Mouse (Mus musculus) hindbrain, embryonic 14.5 days (tissue): ENCODE results near the gene Trmt5. TPM values are rescaled to one million over a fixed set of nuclear protein-coding genes. Genes with fewer than 3 reads are reported as not detected.

Experiments used
- ATAC-seq: fragments of 200-750 bp; cut with Nextera tagmentation; 2 replicates; pipeline ENCODE4 v1.8.0; 2017; ENCODE audit warnings: moderate number of reproducible peaks, mild to moderate bottlenecking, moderate TSS enrichment, moderate library complexity; ENCODE audit not compliant: low FRiP score
- DNase-seq: peaks from one replicate; pipeline ENCODE4 v3.0.0-alpha.2; 2015; ENCODE audit warnings: low spot score
- H3K27ac ChIP-seq: fragments of 300-500 bp; sonication (generic); 2 replicates; pipeline ENCODE4 v1.5.1; 2014; ENCODE audit warnings: mild to moderate bottlenecking, moderate library complexity
- H3K27me3 ChIP-seq: fragments of 300-500 bp; sonication (generic); 2 replicates; pipeline ENCODE4 v1.6.1; 2014; ENCODE audit warnings: mild to moderate bottlenecking, low read length, mixed read lengths; ENCODE audit not compliant: control insufficient read depth, insufficient read depth
- H3K36me3 ChIP-seq: fragments of 300-500 bp; sonication (generic); replicated peaks from 2 replicates; pipeline ENCODE4 v1.6.1; 2014; ENCODE audit not compliant: control insufficient read depth, insufficient read depth
- H3K4me1 ChIP-seq: fragments of 300-500 bp; sonication (generic); replicated peaks from 2 replicates; pipeline ENCODE4 v1.6.1; 2014; ENCODE audit warnings: antibody characterized with exemption, low read length, mixed read lengths; ENCODE audit not compliant: control insufficient read depth, insufficient read depth
- H3K4me2 ChIP-seq: fragments of 300-500 bp; sonication (generic); replicated peaks from 2 replicates; pipeline ENCODE4 v1.6.1; 2014; ENCODE audit warnings: mild to moderate bottlenecking, moderate library complexity
- H3K4me3 ChIP-seq: fragments of 300-500 bp; sonication (generic); replicated peaks from 2 replicates; pipeline ENCODE4 v1.5.1; 2014; ENCODE audit warnings: mild to moderate bottlenecking, low read length
- H3K9ac ChIP-seq: fragments of 300-500 bp; sonication (generic); 2 replicates; pipeline ENCODE4 v1.6.1; 2014
- H3K9me3 ChIP-seq: fragments of 300-500 bp; sonication (generic); 2 replicates; pipeline ENCODE4 v1.6.1; 2016; ENCODE audit warnings: low read length; ENCODE audit not compliant: control insufficient read depth
- WGBS: fragments of 180-500 bp; shearing (Covaris S2); extraction: QIAGEN DNeasy Blood & Tissue Kit; methylation state at CpG from one replicate; pipeline ENCODE4 v1.1.7; 2014; 5-methylcytosine and 5-hydroxymethylcytosine counted together
- polyA plus RNA-seq: library from polyadenylated mRNA; unstranded; fragments of >200 nt; fragmentation: Nextera tagmentation; extraction: Ambion mirVana; gene quantifications from 2 replicates; pipeline ENCODE4 v1.2.1, GENCODE M21; 2014

Trmt5 gene
- polyA plus RNA-seq, 1 experiment from 2014 or later, result 16.9 TPM

DNA sequence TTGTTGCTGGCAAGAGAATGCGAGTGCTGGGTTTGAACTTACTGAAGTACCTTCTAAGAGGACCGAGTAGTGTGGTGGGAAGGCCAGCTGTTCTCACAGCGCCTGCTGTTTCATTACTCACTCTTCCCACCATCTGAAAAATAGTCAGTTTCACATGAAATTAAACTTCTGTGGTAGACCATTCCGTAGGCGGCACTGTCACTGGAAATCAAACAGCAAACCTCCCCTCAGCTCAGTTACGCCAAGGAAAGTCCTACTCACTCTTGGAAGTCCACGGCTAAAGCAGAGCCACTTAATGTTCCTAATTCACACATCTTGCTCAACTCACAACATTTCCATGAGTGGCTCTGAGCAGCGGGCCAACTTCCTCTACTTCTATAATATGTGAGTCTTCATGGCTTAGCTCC is 37.7 kb upstream of the Trmt5 start:
- no peak for ATAC-seq
- Histone ChIP-seq H3K4me1 (no peaks in the 10 kb centered on the region), H3K27me3 (no peaks in the 10 kb centered on the region), H3K4me2 (no peak overlapping the region), H3K4me3 (no peak overlapping the region), H3K27ac (no peak overlapping the region), H3K9ac (no peak overlapping the region), H3K36me3 (no peaks in the 10 kb centered on the region), H3K9me3 (no peaks in the 10 kb centered on the region)
- no peak for DNase-seq
- WGBS, result 93% methylated on average over 8 of the region's 8 CpGs

DNA sequence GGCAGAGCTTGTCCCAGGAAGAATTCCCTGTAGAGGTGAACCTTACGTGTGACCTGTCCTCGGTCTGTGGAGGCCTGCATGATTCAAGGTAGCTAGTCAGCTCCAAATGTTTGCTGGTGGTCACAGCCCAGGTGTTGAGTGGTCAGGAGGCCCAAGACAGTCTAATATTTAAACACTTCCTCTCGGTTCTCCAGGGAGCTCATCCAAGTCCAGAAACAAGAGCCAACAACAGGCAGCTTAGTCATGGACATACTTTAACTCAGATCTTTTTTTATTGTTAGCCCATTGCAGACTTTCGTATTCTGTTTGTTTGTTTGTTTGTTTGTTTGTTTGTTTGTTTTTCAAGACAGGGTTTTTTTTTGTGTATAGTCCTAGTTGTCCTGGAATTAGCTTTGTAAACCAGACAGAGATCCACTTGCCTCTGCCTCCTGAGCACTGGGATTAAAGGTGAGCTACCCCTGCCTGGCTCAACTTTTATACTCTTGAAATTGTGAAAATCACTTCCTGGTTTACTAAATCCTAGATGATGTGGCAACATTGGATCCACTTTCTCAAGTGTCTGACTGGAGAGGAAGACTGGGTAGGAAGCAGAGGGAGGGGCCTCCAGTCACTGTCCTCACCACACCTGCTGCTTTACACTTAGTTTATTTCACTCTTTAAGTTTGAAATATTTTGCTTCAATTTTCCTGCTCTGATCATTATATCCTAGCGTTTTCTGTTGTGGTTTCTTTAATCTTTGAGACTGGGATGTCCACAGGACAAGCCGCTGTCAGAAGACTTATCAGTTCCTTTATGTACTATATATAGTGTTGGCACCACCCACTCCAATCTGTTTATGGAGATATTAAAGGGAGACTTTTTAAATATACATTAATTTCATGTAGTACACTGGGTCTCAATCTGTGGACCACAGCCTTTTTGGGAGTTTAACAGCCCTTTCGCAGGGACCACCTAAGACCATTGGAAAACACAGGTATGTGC is 31.5 kb upstream of the Trmt5 start:
- Histone ChIP-seq H3K27ac (no peak overlapping the region), H3K9ac (no peak overlapping the region), H3K4me2 (no peak overlapping the region), H3K4me3 (no peak overlapping the region), H3K9me3 (no peaks in the 10 kb centered on the region), H3K36me3 (peaks cover 5% of the 10 kb centered on the region; the same call in 1 of the 2 replicates), H3K4me1 (no peaks in the 10 kb centered on the region), H3K27me3 (no peaks in the 10 kb centered on the region)
- DNase-seq (no peak), ATAC-seq (no peak)
- 95% methylated on average over 7 of the region's 7 CpGs for WGBS

DNA sequence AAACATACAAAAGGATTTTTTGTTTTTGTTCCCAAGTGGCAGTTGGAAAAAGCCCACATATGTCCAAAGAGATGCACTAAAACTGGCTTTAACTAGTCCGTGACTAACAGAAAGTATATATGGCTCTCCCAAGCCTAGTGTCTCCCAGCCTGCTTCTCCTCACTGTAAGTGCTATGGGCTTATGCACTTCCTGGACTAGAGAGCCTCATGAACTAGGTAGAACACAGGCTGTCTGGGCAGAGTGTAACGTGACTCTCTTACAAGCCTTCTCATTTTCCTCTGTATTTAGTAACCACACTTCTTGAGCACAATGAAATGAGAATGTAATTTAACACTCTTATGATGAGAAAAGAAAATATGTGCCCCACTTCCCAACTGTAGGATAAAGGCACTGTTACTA is 22.2 kb upstream of the Trmt5 start:
- ATAC-seq (no peak), DNase-seq (no peak)
- H3K4me2 ChIP-seq, result no peak overlapping the region
- H3K27me3 ChIP-seq, result no peaks in the 10 kb centered on the region
- no peak overlapping the region for H3K4me3 ChIP-seq
- H3K4me1 ChIP-seq, result no peaks in the 10 kb centered on the region
- no peak overlapping the region for H3K9ac ChIP-seq
- 0 out of 2 replicates have a peak, but pooled peaks cover 4% of the 10 kb centered on the region for H3K36me3 ChIP-seq
- 90% methylated on average over 2 of the region's 2 CpGs for WGBS
- no peak overlapping the region for H3K27ac ChIP-seq
- no peaks in the 10 kb centered on the region for H3K9me3 ChIP-seq

DNA sequence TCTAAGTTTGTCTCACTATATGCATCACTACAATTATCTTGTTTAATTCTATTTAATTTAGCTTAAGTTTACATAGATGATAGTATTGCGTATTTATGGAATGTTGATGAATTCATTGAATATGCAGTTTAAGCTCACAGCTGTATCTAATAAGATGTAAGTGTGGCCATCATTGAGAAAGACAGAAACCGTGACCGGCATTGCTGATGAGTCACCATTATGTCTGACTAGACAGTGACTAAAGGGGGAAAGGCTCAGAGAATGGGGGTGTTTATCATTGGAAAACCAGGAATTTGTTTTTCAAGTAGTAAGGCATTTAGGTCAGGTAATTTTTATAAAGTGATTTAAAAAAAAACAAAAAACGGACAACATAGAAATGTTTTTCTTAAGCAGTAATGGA is 21.2 kb upstream of the Trmt5 start:
- H3K4me2 ChIP-seq, result no peak overlapping the region
- H3K9ac ChIP-seq, result no peak overlapping the region
- no peak overlapping the region for H3K4me3 ChIP-seq

DNA sequence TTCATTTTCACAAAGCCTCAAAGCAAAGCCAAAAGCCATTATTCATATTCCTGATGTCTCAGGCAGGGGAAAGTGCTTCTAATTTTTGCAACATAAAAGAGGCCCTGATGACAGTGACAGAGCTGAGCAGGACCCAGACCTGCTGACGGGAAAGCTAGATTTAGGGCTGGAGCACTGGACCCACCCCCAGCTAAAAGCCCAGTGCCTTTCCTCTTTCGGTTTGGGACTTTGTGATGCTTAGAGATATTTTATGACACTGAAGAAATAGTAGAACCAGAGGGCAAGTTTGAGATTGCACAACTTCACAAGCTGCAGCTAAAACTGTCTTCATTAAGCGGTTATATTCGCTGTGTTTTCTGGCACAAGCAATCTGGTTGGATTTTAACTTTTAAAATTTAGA is 18.1 kb upstream of the Trmt5 start:
- 82% methylated on average over 4 of the region's 4 CpGs for WGBS
- no peaks in the 10 kb centered on the region for H3K4me1 ChIP-seq
- no peak for ATAC-seq
- peaks cover 13% of the 10 kb centered on the region for H3K36me3 ChIP-seq
- no peak overlapping the region for H3K4me3 ChIP-seq
- no peaks in the 10 kb centered on the region for H3K9me3 ChIP-seq
- H3K27ac ChIP-seq, result no peak overlapping the region
- no peak overlapping the region for H3K4me2 ChIP-seq
- H3K9ac ChIP-seq, result no peak overlapping the region
- no peak for DNase-seq
- H3K27me3 ChIP-seq, result no peaks in the 10 kb centered on the region

More for the DNA sequence above, 21.2 kb upstream of the Trmt5 start:
- DNase-seq, result no peak
- WGBS, result 94% methylated on average over 4 of the region's 4 CpGs
- no peak overlapping the region for H3K27ac ChIP-seq
- peaks cover 4% of the 10 kb centered on the region; the same call in 1 of the 2 replicates for H3K36me3 ChIP-seq
- H3K4me1 ChIP-seq, result no peaks in the 10 kb centered on the region
- ATAC-seq, result no peak
- no peaks in the 10 kb centered on the region for H3K27me3 ChIP-seq
- no peaks in the 10 kb centered on the region for H3K9me3 ChIP-seq

DNA sequence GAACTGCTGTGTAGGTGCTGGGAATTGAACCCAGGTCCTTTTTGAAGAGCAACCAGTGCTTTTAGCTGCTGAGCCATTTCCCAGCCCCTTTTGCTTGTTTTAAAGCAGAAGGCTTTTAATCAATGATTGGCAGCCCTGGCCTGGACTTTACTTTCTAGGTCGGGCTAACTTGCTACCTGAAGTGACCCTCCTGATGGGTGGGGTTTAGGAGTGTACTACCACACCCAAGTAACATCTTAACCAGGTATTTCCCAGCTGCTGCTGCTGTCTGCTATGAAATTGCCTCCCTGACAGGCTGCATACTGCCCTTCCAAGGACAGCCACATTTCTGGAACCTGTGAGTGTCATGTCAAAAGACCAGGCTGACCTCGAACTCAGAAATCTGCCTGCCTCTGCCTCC is 14.0 kb upstream of the Trmt5 start:
- Histone ChIP-seq H3K36me3 (peaks cover 21% of the 10 kb centered on the region), H3K27ac (no peak overlapping the region), H3K4me2 (no peak overlapping the region), H3K4me1 (no peaks in the 10 kb centered on the region), H3K4me3 (no peak overlapping the region), H3K27me3 (no peaks in the 10 kb centered on the region), H3K9me3 (no peaks in the 10 kb centered on the region), H3K9ac (no peak overlapping the region)
- DNase-seq, result no peak
- WGBS, result 95% methylated on average over 2 of the region's 2 CpGs
- ATAC-seq, result no peak

DNA sequence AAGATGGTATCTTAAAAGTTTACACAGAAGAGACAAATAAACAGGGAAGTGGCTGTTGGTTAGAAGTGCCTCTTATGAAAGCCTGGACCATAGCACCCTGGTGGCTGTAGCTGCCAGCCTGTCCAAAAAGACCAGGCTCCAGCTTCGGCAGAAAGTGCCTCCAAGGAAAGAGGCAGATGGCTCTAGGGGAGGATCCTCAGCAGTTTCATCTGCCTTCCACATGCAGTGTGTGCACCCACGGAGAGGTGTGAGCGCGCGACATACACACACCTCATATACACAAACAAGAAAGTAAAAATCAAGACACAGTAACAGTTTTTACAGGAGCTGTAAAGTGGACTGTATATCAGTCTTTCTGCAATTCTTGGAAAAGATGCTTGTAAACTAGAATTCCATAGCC is 12.1 kb upstream of the Trmt5 start:
- Histone ChIP-seq H3K9me3 (no peaks in the 10 kb centered on the region), H3K27me3 (no peaks in the 10 kb centered on the region)
- 92% methylated on average over 5 of the region's 5 CpGs for WGBS

DNA sequence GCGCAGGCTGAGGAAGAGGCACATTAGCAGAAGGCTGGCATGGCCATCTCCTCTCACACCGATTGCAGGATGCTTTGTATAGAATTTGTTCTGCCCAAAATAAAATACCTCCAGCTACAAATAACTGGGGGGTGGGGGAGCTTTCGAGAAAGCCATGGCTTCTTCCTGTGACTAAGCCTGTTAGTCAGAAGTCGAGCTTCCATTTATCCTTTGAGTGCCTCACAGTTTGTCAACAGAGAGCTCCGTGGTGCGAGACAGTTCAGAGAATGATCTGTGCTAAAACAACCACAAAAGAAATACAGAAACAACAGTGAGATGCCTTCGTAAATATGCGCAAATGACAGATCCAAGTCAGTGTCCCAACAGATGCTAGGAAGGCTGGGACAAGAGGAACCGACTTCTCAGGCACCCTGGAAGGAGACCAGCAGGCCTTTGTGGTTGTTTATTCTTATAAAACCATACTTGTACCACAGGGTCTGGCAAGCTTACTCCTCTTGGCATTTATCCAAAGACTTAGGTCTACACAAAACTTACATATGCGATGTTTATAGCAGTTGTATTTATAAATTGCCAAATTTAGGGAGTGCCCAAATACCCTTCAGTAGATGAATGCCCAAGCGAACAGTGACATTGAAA is 9.1 kb upstream of the Trmt5 start:
- WGBS, result 82% methylated on average over 11 of the region's 11 CpGs
- DNase-seq, result no peak
- H3K36me3 ChIP-seq, result peaks cover 38% of the 10 kb centered on the region

More for the DNA sequence above, 12.1 kb upstream of the Trmt5 start:
- H3K36me3 ChIP-seq, result peaks cover 32% of the 10 kb centered on the region
- no peak overlapping the region for H3K4me2 ChIP-seq
- ATAC-seq, result no peak
- H3K4me1 ChIP-seq, result no peaks in the 10 kb centered on the region
- no peak for DNase-seq
- no peak overlapping the region for H3K4me3 ChIP-seq
- H3K27ac ChIP-seq, result no peak overlapping the region
- no peak overlapping the region for H3K9ac ChIP-seq

DNA sequence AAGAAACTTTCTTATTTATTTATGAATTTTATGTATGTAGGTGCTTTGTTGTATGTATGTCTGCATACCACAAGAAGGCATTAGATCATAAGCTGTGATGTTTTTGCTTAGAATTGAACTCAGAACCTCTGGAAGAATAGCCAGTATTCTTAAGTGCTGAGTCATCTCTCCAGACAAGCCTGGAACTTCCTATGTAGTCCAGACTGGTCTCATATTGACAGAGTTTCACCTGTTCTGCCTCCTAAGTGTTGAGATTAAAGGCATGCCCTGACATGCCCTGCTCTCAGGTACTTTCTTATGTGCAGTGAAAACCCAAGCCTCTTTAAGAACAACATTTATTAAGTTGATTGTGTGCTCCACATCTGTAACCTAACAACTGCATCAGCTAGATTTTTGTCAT is 8.4 kb upstream of the Trmt5 start:
- H3K27me3 ChIP-seq, result no peaks in the 10 kb centered on the region
- H3K4me2 ChIP-seq, result no peak overlapping the region
- no peaks in the 10 kb centered on the region for H3K4me1 ChIP-seq
- DNase-seq (no peak), ATAC-seq (no peak)
- H3K36me3 ChIP-seq, result peaks cover 37% of the 10 kb centered on the region
- H3K27ac ChIP-seq, result no peak overlapping the region
- H3K4me3 ChIP-seq, result no peak overlapping the region
- H3K9ac ChIP-seq, result no peak overlapping the region
- no peaks in the 10 kb centered on the region for H3K9me3 ChIP-seq

More for the DNA sequence above, 9.1 kb upstream of the Trmt5 start:
- Histone ChIP-seq H3K27ac (no peak overlapping the region), H3K27me3 (no peaks in the 10 kb centered on the region), H3K9me3 (no peaks in the 10 kb centered on the region), H3K4me1 (no peaks in the 10 kb centered on the region), H3K4me3 (no peak overlapping the region), H3K9ac (no peak overlapping the region), H3K4me2 (no peak overlapping the region)
- no peak for ATAC-seq
